Mouse (Mus musculus): ENCODE results near the gene Pagr1a. TPM values are rescaled to one million over a fixed set of nuclear protein-coding genes. Genes with fewer than 3 reads are reported as not detected.

Gene Pagr1a
- total RNA-seq, 2 experiments from 2014 or later: 10.1 to 19.1 TPM

GRCm38 (mm10) chr7:127003620-127004019 lies 13.5 kb downstream of the Pagr1a start:
- no peak for DNase-seq

GRCm38 (mm10) chr7:126999568-126999967 lies 17.6 kb downstream of the Pagr1a start:
- no peak for DNase-seq

GRCm38 (mm10) chr7:126996449-126996848 lies 20.7 kb downstream of the Pagr1a start:
- no peak for DNase-seq

- DNase-seq: no peak
Measured at GRCm38 (mm10) chr7:126988816-126989215, 28.3 kb downstream of the Pagr1a start.

GRCm38 (mm10) chr7:126986319-126986718 lies 30.8 kb downstream of the Pagr1a start:
- DNase-seq: peak; percentile 52

GRCm38 (mm10) chr7:126984667-126985444 lies 32.3 kb downstream of the Pagr1a start:
- no peak for DNase-seq

- no peak for DNase-seq
Measured at GRCm38 (mm10) chr7:126983113-126983512, 34.0 kb downstream of the Pagr1a start.

GRCm38 (mm10) chr7:126982054-126982453 lies 35.1 kb downstream of the Pagr1a start:
- no peak for DNase-seq

- no peak for DNase-seq
Measured at GRCm38 (mm10) chr7:126981601-126982000, 35.6 kb downstream of the Pagr1a start.

- no peak for DNase-seq
Measured at GRCm38 (mm10) chr7:126978841-126979240, 38.3 kb downstream of the Pagr1a start.

GRCm38 (mm10) chr7:126976878-126977459 lies 40.2 kb downstream of the Pagr1a start:
- DNase-seq: no peak

- peak; percentile 98 for DNase-seq
Measured at GRCm38 (mm10) chr7:126975950-126976866, 40.9 kb downstream of the Pagr1a start, which contains the start of gene Cdiptos. Gene Cdiptos (minus strand): TSS chr7:126976098.

GRCm38 (mm10) chr7:126975893-126975949 lies 41.4 kb downstream of the Pagr1a start, which contains the start of gene Cdipt:
Gene Cdipt (plus strand): TSS chr7:126975914.
- DNase-seq: no peak

- peak; percentile 50 for DNase-seq
Measured at GRCm38 (mm10) chr7:126975493-126975892, 41.7 kb downstream of the Pagr1a start.

- peak; percentile 51 for DNase-seq
Measured at GRCm38 (mm10) chr7:126967361-126967760, 49.8 kb downstream of the Pagr1a start.

- DNase-seq: peak; percentile 38
Measured at GRCm38 (mm10) chr7:126965568-126965967, 51.6 kb downstream of the Pagr1a start.

Small RNA genes lying within 50 kb of the gene (microRNA-seq; reads per million reads assigned to microRNA genes)
- gene Gm44343: not detected

Other genes with a start within 250 kb of the Pagr1a start
- 100 to 1,000 TPM; 140 to 147 TPM for gene Ypel3, start 240.4 kb downstream of the Pagr1a start, total RNA-seq (2021)
- gene Tbx6, start 235.9 kb downstream of the Pagr1a start, total RNA-seq (2021): 1 to 10 TPM in 1 of 2 experiments, under 1 TPM in 1; 0.60 to 1.2 TPM
- 100 to 1,000 TPM; 103 to 107 TPM for gene Ppp4c, start 224.9 kb downstream of the Pagr1a start, total RNA-seq (2021)
- gene Fam57b, start 219.7 kb downstream of the Pagr1a start, total RNA-seq (2021): 10 to 100 TPM; 29.0 to 36.1 TPM
- not detected for gene 4930451I11Rik, start 185.7 kb downstream of the Pagr1a start, total RNA-seq (2021)
- 1 to 10 TPM in 1 of 2 experiments, under 1 TPM in 1; 0.82 to 1.0 TPM for gene Doc2a, start 169.9 kb downstream of the Pagr1a start, total RNA-seq (2021)
- 10 to 100 TPM; 21.2 to 28.6 TPM for gene Hirip3, start 155.4 kb downstream of the Pagr1a start, total RNA-seq (2021)
- gene Ino80e, start 155.0 kb downstream of the Pagr1a start, total RNA-seq (2021): 10 to 100 TPM; 35.4 to 45.6 TPM
- gene Taok2, start 132.6 kb downstream of the Pagr1a start, total RNA-seq (2021): 10 to 100 TPM; 69.7 to 85.8 TPM
- gene Tmem219, start 94.4 kb downstream of the Pagr1a start, total RNA-seq (2021): 10 to 100 TPM; 32.1 to 32.3 TPM
- gene Kctd13, start 88.5 kb downstream of the Pagr1a start, total RNA-seq (2021): 10 to 100 TPM; 18.4 to 23.0 TPM
- 1 to 10 TPM; 1.9 to 2.0 TPM for gene Asphd1, start 67.8 kb downstream of the Pagr1a start, total RNA-seq (2021)
- 10 to 100 TPM; 38.8 to 58.2 TPM for gene Sez6l2, start 66.8 kb downstream of the Pagr1a start, total RNA-seq (2021)
- gene Cdipt, start 41.4 kb downstream of the Pagr1a start, total RNA-seq (2021): 10 to 100 TPM; 70.6 to 76.4 TPM
- gene Cdiptos, start 41.3 kb downstream of the Pagr1a start, total RNA-seq (2021): 1 to 10 TPM; 1.6 to 2.7 TPM
- gene Mvp, start 2.7 kb downstream of the Pagr1a start, total RNA-seq (2021): 10 to 100 TPM; 55.7 to 60.9 TPM
- gene Pagr1b, start 868 bp downstream of the Pagr1a start, total RNA-seq (2021): not detected
- 10 to 100 TPM; 17.7 to 22.5 TPM for gene Gm42742, start 3.7 kb upstream of the Pagr1a start, total RNA-seq (2021)
- gene Prrt2, start 3.9 kb upstream of the Pagr1a start, total RNA-seq (2021): 1 to 10 TPM; 3.1 to 5.8 TPM
- gene Maz, start 9.7 kb upstream of the Pagr1a start, total RNA-seq (2021): 100 to 1,000 TPM; 135 to 159 TPM
- gene Kif22, start 25.1 kb upstream of the Pagr1a start, total RNA-seq (2021): 10 to 100 TPM; 21.6 to 28.7 TPM
- under 1 TPM in 1 of 2 experiments, not detected in 1; 0.51 TPM for gene Zg16, start 70.0 kb upstream of the Pagr1a start, total RNA-seq (2021)
- gene AI467606, start 74.0 kb upstream of the Pagr1a start, total RNA-seq (2021): 1 to 10 TPM; 3.3 TPM
- 10 to 100 TPM in 1 of 2 experiments, 1 to 10 TPM in 1; 7.6 to 20.7 TPM for gene Qprt, start 104.9 kb upstream of the Pagr1a start, total RNA-seq (2021)
- gene Spn, start 120.5 kb upstream of the Pagr1a start, total RNA-seq (2021): 1 to 10 TPM; 3.2 to 3.3 TPM
- gene Cd2bp2, start 178.7 kb upstream of the Pagr1a start, total RNA-seq (2021): 10 to 100 TPM; 50.9 to 54.9 TPM
- 10 to 100 TPM; 39.0 to 40.5 TPM for gene Tbc1d10b, start 191.1 kb upstream of the Pagr1a start, total RNA-seq (2021)
- 1,000 to 10,000 TPM in 1 of 2 experiments, 100 to 1,000 TPM in 1; 678 to 2,339 TPM for gene Mylpf, start 191.5 kb upstream of the Pagr1a start, total RNA-seq (2021)
- 10 to 100 TPM in 1 of 2 experiments, 1 to 10 TPM in 1; 9.2 to 13.4 TPM for gene Zfp553, start 215.7 kb upstream of the Pagr1a start, total RNA-seq (2021)
- gene Sept1, start 215.8 kb upstream of the Pagr1a start, total RNA-seq (2021): 10 to 100 TPM; 17.6 to 17.8 TPM
- 10 to 100 TPM; 23.5 to 31.7 TPM for gene Zfp771, start 226.9 kb upstream of the Pagr1a start, total RNA-seq (2021)
- 10 to 100 TPM; 60.7 to 65.0 TPM for gene Dctpp1, start 243.4 kb upstream of the Pagr1a start, total RNA-seq (2021)